Comparison of ENCODE assay signal across 9 mouse cellular contexts in the genomic region with DNA sequence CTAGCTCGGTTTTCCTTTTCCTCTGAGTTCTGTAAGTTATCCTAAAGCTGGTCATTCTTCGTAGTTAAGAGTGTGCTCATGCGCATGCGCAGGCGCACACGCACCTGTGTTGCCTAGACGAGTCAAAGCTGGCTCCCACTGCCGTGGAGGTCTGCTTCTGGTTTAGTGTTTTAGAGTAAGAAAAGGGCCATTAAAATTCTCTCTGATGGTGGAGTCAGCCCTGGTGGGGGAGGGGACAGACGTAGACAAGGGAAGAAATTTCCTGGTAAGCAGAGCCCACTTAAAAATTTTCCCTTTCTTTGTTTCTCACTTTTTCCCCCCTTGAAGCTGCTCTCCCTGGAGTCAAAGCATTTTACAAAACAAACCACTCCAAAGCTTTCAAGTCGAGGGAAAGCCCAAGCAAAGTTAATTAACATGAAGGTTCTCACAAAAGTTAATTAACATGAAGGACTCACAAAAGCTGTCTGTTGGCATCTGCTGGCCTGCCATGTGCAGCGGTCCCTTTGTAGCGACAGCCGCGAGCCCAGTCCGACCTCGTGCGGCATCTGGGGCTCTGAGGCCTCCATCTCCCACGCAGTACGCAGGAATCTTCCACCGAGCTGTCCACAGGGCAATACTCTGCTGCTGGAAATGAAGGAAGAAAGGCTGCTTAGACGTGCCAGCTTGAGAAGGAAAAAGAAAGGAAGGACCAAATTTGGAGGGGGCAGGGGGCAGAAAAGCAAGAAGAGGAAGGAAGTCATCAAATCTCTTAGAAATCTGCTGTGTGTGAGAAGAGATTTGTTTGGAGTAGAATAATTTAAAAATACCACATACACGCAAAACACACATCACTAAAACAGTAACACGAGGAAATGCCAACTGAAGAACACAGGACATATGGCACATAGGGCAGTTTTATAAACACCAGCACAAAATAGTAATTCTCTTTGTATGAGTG. TPM values are rescaled to one million over a fixed set of nuclear protein-coding genes. Genes with fewer than 3 reads are reported as not detected.
DNase-seq lines count a peak whose midpoint lies in the region; ATAC-seq and TF ChIP-seq lines count a peak whose summit lies in the region.
"Had no signal": no experiment of that assay in that cellular context is flagged by ENCODE, and none has a peak within 500 bp of the region (broad histone marks: within the 10 kb centered on the region; RNA-seq: fewer than 3 reads in every experiment).

A gene (minus strand): TSS at position 633 of the 937 bp plus-strand sequence.

- H3K27me3 ChIP-seq in lung, embryonic 15.5 days, result no peaks in the 10 kb centered on the region
- H3K27me3 ChIP-seq in forebrain, embryonic 16.5 days (replicated peaks; ENCODE audit: control insufficient read depth, insufficient read depth, low read length), result no peaks in the 10 kb centered on the region
- H3K27me3 ChIP-seq in neural tube, embryonic 13.5 days, result no peaks in the 10 kb centered on the region

- TF ChIP-seq CTCF in bone marrow macrophage, adult 2 months (IDR thresholded peaks at IDR 0.05; ENCODE audit: low read depth, low read length), result no peak

- H3K4me2 ChIP-seq in lung, embryonic 15.5 days, result peak within 1 kb of the TSS; percentile 29
- peak within 1 kb of the TSS; percentile 33 for H3K4me2 ChIP-seq in forebrain, embryonic 16.5 days (ENCODE audit: low read length)
- peak within 1 kb of the TSS; percentile 43 for H3K4me2 ChIP-seq in neural tube, embryonic 13.5 days

- H3K4me3 ChIP-seq in lung, embryonic 15.5 days, result 0 out of 2 replicates have a peak within 1 kb of the TSS, but pooled peaks have one; percentile 8
- H3K4me3 ChIP-seq in bone marrow macrophage, adult 2 months (ENCODE audit: insufficient read depth, low read length), result peak within 1 kb of the TSS; percentile 17; the same call in 1 of the 2 replicates
- H3K4me3 ChIP-seq in forebrain, embryonic 16.5 days (replicated peaks; ENCODE audit: low read length), result no peak within 1 kb of the TSS
- H3K4me3 ChIP-seq in neural tube, embryonic 13.5 days, result no peak within 1 kb of the TSS
- H3K4me3 ChIP-seq: erythroblast, embryonic 14.5 days had no signal

- no peak within 1 kb of the TSS for H3K9ac ChIP-seq in lung, embryonic 15.5 days
- no peak within 1 kb of the TSS for H3K9ac ChIP-seq in forebrain, embryonic 16.5 days (replicated peaks; ENCODE audit: low read depth, low read length)
- peak within 1 kb of the TSS; percentile 26; the same call in 1 of the 2 replicates for H3K9ac ChIP-seq in neural tube, embryonic 13.5 days

- DNase-seq in lung, postnatal 25 days (ENCODE audit: low spot score), result no peak
- DNase-seq in kidney, postnatal 14 days, result peak; percentile 32
- no peak for DNase-seq in layer of hippocampus, postnatal 25 days (ENCODE audit: extremely low spot score in 1 of 2, low spot score in 1 of 2)
- DNase-seq in cerebellum, postnatal 36 days, result no peak

- peak; percentile 46; the same call in 1 of the 2 replicates for ATAC-seq in lung, embryonic 15.5 days (ENCODE audit: borderline replicate concordance, extremely low read depth, low FRiP score, low TSS enrichment)
- peak; percentile 79 for ATAC-seq in forebrain, embryonic 16.5 days
- peak; percentile 90 for ATAC-seq in neural tube, embryonic 13.5 days (ENCODE audit: low read depth)

- peaks cover 10% of the 10 kb centered on the region for H3K4me1 ChIP-seq in lung, embryonic 15.5 days
- no peaks in the 10 kb centered on the region for H3K4me1 ChIP-seq in bone marrow macrophage, adult 2 months (ENCODE audit: control insufficient read depth, insufficient read depth, low read length)
- peaks cover 8% of the 10 kb centered on the region for H3K4me1 ChIP-seq in forebrain, embryonic 16.5 days (replicated peaks; ENCODE audit: control insufficient read depth, insufficient read depth, low read length)
- peaks cover 17% of the 10 kb centered on the region for H3K4me1 ChIP-seq in neural tube, embryonic 13.5 days (replicated peaks)

- 28% methylated on average over 23 of the region's 23 CpGs for WGBS in lung, embryonic 15.5 days
- 12% methylated on average over 23 of the region's 23 CpGs for WGBS in forebrain, embryonic 16.5 days
- WGBS in neural tube, embryonic 13.5 days, result 16% methylated on average over 23 of the region's 23 CpGs

- H3K9me3 ChIP-seq in lung, embryonic 15.5 days, result no peaks in the 10 kb centered on the region
- H3K9me3 ChIP-seq in forebrain, embryonic 16.5 days (ENCODE audit: control insufficient read depth, low read length), result no peaks in the 10 kb centered on the region
- H3K9me3 ChIP-seq in neural tube, embryonic 13.5 days, result no peaks in the 10 kb centered on the region

- no peak for TF ChIP-seq POLR2A in bone marrow macrophage, adult 2 months (IDR thresholded peaks at IDR 0.05; ENCODE audit: borderline replicate concordance, low read depth, low read length)

- no peak within 1 kb of the TSS for H3K27ac ChIP-seq in lung, embryonic 15.5 days
- H3K27ac ChIP-seq in bone marrow macrophage, adult 2 months (ENCODE audit: insufficient read depth, low read depth, low read length), result no peak within 1 kb of the TSS
- no peak within 1 kb of the TSS for H3K27ac ChIP-seq in forebrain, embryonic 16.5 days (ENCODE audit: low read length)
- H3K27ac ChIP-seq in neural tube, embryonic 13.5 days (replicated peaks), result peak within 1 kb of the TSS; percentile 71

- H3K36me3 ChIP-seq in lung, embryonic 15.5 days, result no peaks in the 10 kb centered on the region
- no peaks in the 10 kb centered on the region for H3K36me3 ChIP-seq in forebrain, embryonic 16.5 days (ENCODE audit: control insufficient read depth, insufficient read depth)
- no peaks in the 10 kb centered on the region for H3K36me3 ChIP-seq in neural tube, embryonic 13.5 days

RNA-seq across cellular contexts. Expression of the gene that starts here (rescaled TPM):
- 25.2 and 28.7 TPM in 2 replicates for polyA plus RNA-seq in lung, embryonic 15.5 days (2015; fragmentation: Nextera tagmentation; extraction: Ambion mirVana)
- polyA plus RNA-seq in bone marrow macrophage, adult 2 months (2012; ENCODE audit: insufficient read depth, insufficient read length, missing spikeins), result 7.6 and 11.0 TPM in 2 replicates
- 13.7 and 13.8 TPM in 2 replicates for polyA plus RNA-seq in forebrain, embryonic 16.5 days (2015; fragmentation: Nextera tagmentation; extraction: Ambion mirVana)
- polyA plus RNA-seq in neural tube, embryonic 13.5 days (2015; fragmentation: Nextera tagmentation; extraction: Ambion mirVana), result 15.3 and 20.6 TPM in 2 replicates
- 1 to 10 TPM; 5.4 to 7.7 TPM for total RNA-seq in layer of hippocampus, postnatal 25 days (2021)

Comparison
In these comparisons a context has a peak if more than half of its experiments do, and no peak if none do; other contexts are left out.
1. H3K4me3 ChIP-seq: peak in lung, embryonic 15.5 days (single experiment) and bone marrow macrophage, adult 2 months (single experiment); none in forebrain, embryonic 16.5 days (single experiment) and neural tube, embryonic 13.5 days (single experiment).
2. Peak in every context shown above with its lines, with median percentiles within 50 percentile points of each other: ATAC-seq and H3K4me2 ChIP-seq.